Mouse (Mus musculus) liver, adult 2 months (tissue): ENCODE measurements at regions not wholly inside any gene's neighbourhood (a gene's known extent, or its start where the extent isn't known, plus 50 kb on each side); places are given as distances from the start of the nearest gene placed in this dataset.
A peak's percentile ranks its signal among the peaks of the same experiment; 100 is the strongest.

Experiments used
- DNase-seq: peaks from one replicate; pipeline ENCODE4 v3.0.0-alpha.2; 2011; ENCODE audit warnings: low read depth, low spot score; ENCODE audit errors: extremely low read depth
- H3K27ac ChIP-seq: fragments of 200-500 bp; replicated peaks from 2 replicates; pipeline ENCODE4 v1.5.1; 2012; ENCODE audit warnings: low read depth, mild to moderate bottlenecking, control low read depth, inconsistent platforms, low read length; ENCODE audit not compliant: insufficient read depth
- H3K27me3 ChIP-seq: fragments of 200-500 bp; 2 replicates; pipeline ENCODE4 v1.6.1; 2012; ENCODE audit warnings: mild to moderate bottlenecking, moderate library complexity, low read length, inconsistent platforms; ENCODE audit not compliant: control insufficient read depth, insufficient read depth
- H3K36me3 ChIP-seq: fragments of 200-500 bp; 2 replicates; pipeline ENCODE4 v1.6.1; 2012; ENCODE audit warnings: low read length, inconsistent platforms; ENCODE audit not compliant: control insufficient read depth, insufficient read depth
- H3K4me1 ChIP-seq: fragments of 200-500 bp; 2 replicates; pipeline ENCODE4 v1.6.1; 2011; ENCODE audit warnings: low read length; ENCODE audit not compliant: control insufficient read depth, insufficient read depth
- H3K4me3 ChIP-seq: fragments of 200-500 bp; 2 replicates; pipeline ENCODE4 v1.5.1; 2011; ENCODE audit warnings: low read depth, mild to moderate bottlenecking, control low read depth, low read length, moderate library complexity; ENCODE audit not compliant: insufficient read depth
- H3K79me2 ChIP-seq: fragments of 200-500 bp; 2 replicates; pipeline ENCODE4 v1.6.1; 2012; ENCODE audit warnings: inconsistent platforms, mild to moderate bottlenecking, low read length, moderate library complexity; ENCODE audit not compliant: control insufficient read depth, insufficient read depth
- H3K9ac ChIP-seq: fragments of 200-500 bp; 2 replicates; pipeline ENCODE4 v1.6.1; 2012; ENCODE audit warnings: low read depth, mild to moderate bottlenecking, control low read depth, inconsistent platforms, low read length
- CTCF ChIP-seq: fragments of 200-500 bp; IDR thresholded peaks from 2 replicates; pipeline ENCODE4 v1.5.1; 2011; ENCODE audit warnings: low read depth, low read length, control low read depth
- POLR2A ChIP-seq: fragments of 200-500 bp; IDR thresholded peaks from 2 replicates; pipeline ENCODE4 v1.6.1; 2011; ENCODE audit warnings: low read length, control low read depth; ENCODE audit not compliant: insufficient read depth; ENCODE audit errors: extremely low read depth
- WGBS: fragments of 180-500 bp; shearing (Covaris S2); methylation state at CpG from one replicate; pipeline ENCODE4 v1.1.7; 2018; 5-methylcytosine and 5-hydroxymethylcytosine counted together

DNA sequence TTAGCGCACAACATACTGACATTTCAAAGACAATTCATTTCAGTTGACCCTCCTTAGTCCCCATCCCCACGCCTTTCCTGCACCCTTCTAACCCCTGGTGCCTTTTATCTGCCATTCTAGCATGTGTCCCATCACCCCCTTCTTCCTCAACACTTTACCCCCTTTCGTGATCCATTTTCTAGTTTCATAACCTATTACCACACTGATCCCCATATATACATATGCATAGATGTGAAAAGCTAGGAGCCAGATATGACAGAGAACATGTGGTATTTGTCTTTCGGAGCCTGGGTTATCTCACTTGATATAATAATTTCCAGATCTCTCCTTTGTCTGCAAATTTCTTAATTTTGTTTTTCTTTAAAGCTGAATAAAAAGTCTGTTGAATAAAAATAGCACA lies 154.9 kb downstream of the Tm2d1 start:
- no peak for DNase-seq
- no peak overlapping the region for H3K4me3 ChIP-seq
- no peak overlapping the region for H3K27ac ChIP-seq
- 87% methylated on average over 4 of the region's 4 CpGs for WGBS
- H3K36me3 ChIP-seq: no peaks in the 10 kb centered on the region
- no peak overlapping the region for H3K9ac ChIP-seq
- H3K27me3 ChIP-seq: no peaks in the 10 kb centered on the region
- no peaks in the 10 kb centered on the region for H3K4me1 ChIP-seq
- TF ChIP-seq POLR2A (no peak), CTCF (no peak)
- no peaks in the 10 kb centered on the region for H3K79me2 ChIP-seq

DNA sequence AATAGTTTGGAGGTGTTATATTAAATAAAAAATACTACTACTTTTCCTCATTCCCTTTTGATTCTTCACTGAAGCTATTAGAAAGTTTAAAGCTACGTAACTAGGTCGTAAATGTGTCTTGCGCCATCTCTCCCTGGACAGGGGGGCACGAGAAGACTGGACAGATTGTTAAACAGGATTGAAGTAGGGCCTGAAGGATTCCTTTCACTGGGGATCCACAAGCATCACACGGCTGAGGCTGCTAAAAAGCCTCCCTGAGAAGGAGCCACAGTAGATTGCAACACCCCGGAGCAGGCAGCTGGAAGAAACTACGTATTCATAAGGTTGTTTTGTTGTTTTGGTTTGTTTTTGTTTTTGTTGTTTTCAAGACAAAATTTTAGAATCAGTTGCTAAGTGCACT lies 158.7 kb downstream of the Tm2d1 start:
- Histone ChIP-seq H3K36me3 (no peaks in the 10 kb centered on the region), H3K79me2 (no peaks in the 10 kb centered on the region), H3K4me1 (no peaks in the 10 kb centered on the region), H3K27ac (no peak overlapping the region), H3K4me3 (no peak overlapping the region), H3K27me3 (no peaks in the 10 kb centered on the region), H3K9ac (no peak overlapping the region)
- no peak for TF ChIP-seq POLR2A
- DNase-seq: no peak
- WGBS: 85% methylated on average over 7 of the region's 7 CpGs

GRCm38 (mm10) chr4:98223429-98223828 lies 159.7 kb downstream of the Tm2d1 start:
- Histone ChIP-seq H3K27me3 (no peaks in the 10 kb centered on the region), H3K27ac (no peak overlapping the region), H3K79me2 (no peaks in the 10 kb centered on the region), H3K36me3 (no peaks in the 10 kb centered on the region), H3K4me3 (no peak overlapping the region), H3K4me1 (no peaks in the 10 kb centered on the region), H3K9ac (no peak overlapping the region)
- TF ChIP-seq POLR2A (no peak), CTCF (no peak)
- no peak for DNase-seq
- WGBS: 82% methylated on average over 8 of the region's 8 CpGs

GRCm38 (mm10) chr4:98221566-98221965 lies 161.5 kb downstream of the Tm2d1 start:
- no peak overlapping the region for H3K9ac ChIP-seq
- peak; percentile 43 for DNase-seq

DNA sequence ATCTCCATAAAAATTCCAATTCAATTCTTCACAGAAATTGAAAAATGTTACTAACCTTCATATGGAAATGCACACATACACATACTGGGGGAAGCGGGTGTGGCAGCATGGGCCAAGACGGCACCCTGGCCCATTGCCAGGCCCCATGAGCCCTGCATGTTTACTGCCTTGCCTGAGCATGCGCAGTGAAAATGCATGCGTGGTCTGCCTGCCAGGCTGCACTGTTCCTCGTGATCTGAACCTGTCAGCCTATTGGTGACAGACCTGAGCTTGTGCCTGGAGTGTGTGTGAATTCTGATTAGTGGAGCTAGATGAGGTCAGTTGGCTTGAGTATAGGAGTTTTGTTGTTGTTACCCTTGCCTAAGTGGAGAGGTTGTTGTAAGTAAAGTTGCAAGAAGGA lies 167.9 kb downstream of the Tm2d1 start:
- Histone ChIP-seq H3K27me3 (no peaks in the 10 kb centered on the region), H3K27ac (no peak overlapping the region), H3K4me3 (no peak overlapping the region), H3K79me2 (no peaks in the 10 kb centered on the region), H3K9ac (no peak overlapping the region), H3K36me3 (no peaks in the 10 kb centered on the region), H3K4me1 (no peaks in the 10 kb centered on the region)
- 89% methylated on average over 5 of the region's 5 CpGs for WGBS
- no peak for TF ChIP-seq CTCF
- no peak for TF ChIP-seq POLR2A
- DNase-seq: no peak

More at GRCm38 (mm10) chr4:98221566-98221965, 161.5 kb downstream of the Tm2d1 start:
- Histone ChIP-seq H3K4me1 (no peaks in the 10 kb centered on the region), H3K27ac (no peak overlapping the region), H3K27me3 (no peaks in the 10 kb centered on the region), H3K36me3 (no peaks in the 10 kb centered on the region), H3K4me3 (no peak overlapping the region), H3K79me2 (no peaks in the 10 kb centered on the region)
- TF ChIP-seq CTCF (no peak), POLR2A (no peak)
- 73% methylated on average over 4 of the region's 4 CpGs for WGBS

DNA sequence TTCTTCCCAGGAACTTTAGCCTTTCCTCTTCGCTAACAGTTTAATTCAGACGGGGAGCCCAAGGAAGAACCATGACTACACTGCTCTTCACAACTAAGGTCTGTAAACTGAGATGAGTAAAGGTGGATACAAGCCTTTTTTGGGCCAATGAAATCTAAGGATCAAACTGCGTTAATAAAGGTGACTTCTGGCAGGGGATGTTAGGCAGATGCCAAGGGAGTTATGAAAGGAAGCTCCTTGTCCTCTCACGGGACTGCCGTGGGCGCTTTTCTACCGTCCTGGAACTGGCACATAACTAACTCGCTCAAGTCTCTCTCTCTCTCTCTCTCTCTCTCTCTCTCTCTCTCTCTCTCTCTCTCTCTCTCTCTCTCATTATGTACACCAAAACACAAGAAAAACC lies 175.7 kb downstream of the Tm2d1 start:
- no peak overlapping the region for H3K4me3 ChIP-seq
- no peak for DNase-seq
- no peak for TF ChIP-seq POLR2A
- TF ChIP-seq CTCF: no peak
- H3K9ac ChIP-seq: no peak overlapping the region
- no peaks in the 10 kb centered on the region for H3K4me1 ChIP-seq
- WGBS: 89% methylated on average over 8 of the region's 8 CpGs
- no peaks in the 10 kb centered on the region for H3K27me3 ChIP-seq
- no peak overlapping the region for H3K27ac ChIP-seq
- H3K36me3 ChIP-seq: no peaks in the 10 kb centered on the region
- H3K79me2 ChIP-seq: no peaks in the 10 kb centered on the region
